Mouse (Mus musculus) T-cell, adult 2 months (primary cell): ENCODE measurements around the gene Fam8a1.

ENCODE experiments used
- DNase-seq: peaks from one replicate; pipeline ENCODE4 v3.0.0; 2022; ENCODE audit warnings: low spot score

Fam8a1 gene

DNA sequence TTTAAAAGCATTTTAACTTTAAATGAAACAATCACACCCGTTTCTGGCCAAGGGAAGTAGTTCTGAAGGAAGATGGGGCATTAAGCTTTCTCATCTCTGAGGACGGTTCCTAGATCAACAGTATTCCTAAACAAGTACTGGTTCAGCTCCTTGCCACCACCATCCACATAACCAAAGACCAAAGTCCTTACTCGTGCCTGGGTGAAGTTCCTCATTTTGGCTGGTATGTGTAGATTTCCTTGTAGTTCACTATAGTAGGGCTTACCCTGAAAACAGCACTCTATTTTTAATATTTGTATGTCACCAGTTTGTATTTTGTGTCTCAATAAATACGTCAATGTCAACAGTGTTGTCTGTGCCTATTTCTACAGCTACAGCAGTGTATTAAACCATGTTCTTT, 8.4 kb downstream of the Fam8a1 start:
- no peak for DNase-seq

DNA sequence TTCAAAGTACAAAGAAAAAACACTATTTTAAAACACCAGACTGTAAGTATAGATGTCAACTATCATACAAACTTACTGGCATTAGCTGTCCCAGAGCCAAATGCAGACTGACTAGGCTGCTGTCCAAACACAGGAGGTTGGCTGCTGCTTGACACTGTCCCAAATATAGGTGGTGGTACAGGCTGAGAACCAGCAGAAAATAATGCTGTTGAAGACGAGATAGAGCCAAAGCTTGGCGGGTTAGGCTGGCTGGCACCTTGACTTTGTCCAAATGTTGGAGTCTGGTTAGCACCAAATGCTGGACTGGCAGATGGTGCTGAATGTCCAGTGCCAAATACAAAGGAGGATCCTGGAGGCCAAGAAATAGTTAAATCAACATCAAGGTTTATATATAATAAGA, 13.6 kb downstream of the Fam8a1 start:
- DNase-seq, result no peak

- DNase-seq, result no peak
Observed at GRCm38 (mm10) chr13:46683370-46683769, 14.0 kb downstream of the Fam8a1 start.

- peak; percentile 75 for DNase-seq
Observed at GRCm38 (mm10) chr13:46690559-46691241, 21.4 kb downstream of the Fam8a1 start.

- no peak for DNase-seq
Observed at GRCm38 (mm10) chr13:46695296-46695908, 26.1 kb downstream of the Fam8a1 start.

DNA sequence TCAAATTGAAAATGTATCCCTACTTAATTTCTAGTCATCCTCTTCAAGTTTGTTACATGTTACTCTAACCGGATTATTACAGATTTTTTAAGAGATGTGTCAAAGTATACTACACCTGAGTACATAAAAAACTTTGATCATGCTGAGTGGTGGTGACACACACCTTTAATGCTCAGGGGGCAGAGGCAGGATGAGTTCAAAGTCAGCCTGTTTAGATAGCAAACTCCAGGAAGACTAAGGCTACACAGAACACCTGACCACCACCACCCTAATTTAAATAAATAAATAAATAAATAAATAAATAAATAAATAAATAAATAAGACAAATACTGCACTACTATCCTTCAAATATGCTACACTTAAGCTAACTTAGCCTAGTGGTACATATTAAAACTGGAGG, 26.6 kb downstream of the Fam8a1 start:
- no peak for DNase-seq

GRCm38 (mm10) chr13:46696788-46697187, 27.5 kb downstream of the Fam8a1 start:
- no peak for DNase-seq

- DNase-seq, result no peak
Observed at GRCm38 (mm10) chr13:46699372-46699771, 30.1 kb downstream of the Fam8a1 start.

GRCm38 (mm10) chr13:46701486-46701885, 32.2 kb downstream of the Fam8a1 start:
- DNase-seq, result no peak

DNA sequence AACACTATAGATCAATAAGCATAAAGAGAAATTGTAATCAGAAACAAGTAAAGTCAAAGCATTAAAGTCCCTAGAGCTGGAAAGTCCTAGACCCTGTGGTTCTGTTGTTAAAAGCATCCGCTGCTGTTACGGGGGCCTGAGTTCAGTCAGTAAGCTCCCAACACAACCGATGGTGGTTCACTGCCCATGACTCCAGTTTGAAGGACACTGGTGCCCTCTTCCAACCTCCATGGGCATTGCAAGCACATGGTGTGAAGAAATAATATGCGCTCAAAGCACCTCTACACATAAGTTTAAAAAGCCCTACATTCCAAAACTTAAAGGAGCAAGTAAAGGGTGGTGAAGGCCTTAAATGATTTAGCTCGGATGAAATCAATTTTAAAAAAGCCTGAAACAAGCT, 33.8 kb downstream of the Fam8a1 start:
- peak; percentile 48 for DNase-seq

- no peak for DNase-seq
Observed at GRCm38 (mm10) chr13:46713486-46713885, 44.2 kb downstream of the Fam8a1 start.

DNA sequence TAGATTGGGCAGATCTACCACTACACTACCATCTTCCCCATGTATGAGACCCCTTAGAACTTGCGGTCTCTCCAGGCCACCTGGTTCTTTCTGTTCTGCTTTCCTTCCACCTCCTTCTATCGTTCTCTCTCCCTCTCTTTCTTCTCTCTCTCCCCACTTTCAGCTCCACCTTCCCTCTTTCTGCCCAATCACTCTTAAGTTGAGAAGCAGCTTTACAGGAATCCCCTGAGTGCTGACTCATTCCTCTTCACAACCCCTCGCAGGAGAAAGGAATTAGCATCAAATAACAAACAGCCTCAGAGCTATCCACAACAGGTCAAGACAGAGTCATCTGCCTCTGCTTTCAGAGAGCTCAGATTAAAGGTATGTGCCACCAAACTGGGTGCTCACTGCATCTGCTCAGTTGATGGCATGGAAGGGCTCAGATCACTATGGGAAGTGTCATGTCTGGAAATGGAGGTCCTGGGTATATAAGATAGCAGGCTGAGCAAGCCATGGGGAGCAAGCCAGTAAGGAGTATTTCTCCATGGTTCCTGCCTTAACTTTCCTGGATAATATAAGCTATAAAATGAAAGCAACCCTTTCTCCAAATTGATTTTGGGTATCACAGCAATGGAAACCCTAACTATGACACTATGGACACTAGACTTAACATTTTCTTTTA, 46.8 kb downstream of the Fam8a1 start:
- DNase-seq, result no peak

- no peak for DNase-seq
Observed at GRCm38 (mm10) chr13:46718893-46719400, 49.6 kb downstream of the Fam8a1 start.

GRCm38 (mm10) chr13:46721009-46721408, 51.7 kb downstream of the Fam8a1 start:
- no peak for DNase-seq

DNA sequence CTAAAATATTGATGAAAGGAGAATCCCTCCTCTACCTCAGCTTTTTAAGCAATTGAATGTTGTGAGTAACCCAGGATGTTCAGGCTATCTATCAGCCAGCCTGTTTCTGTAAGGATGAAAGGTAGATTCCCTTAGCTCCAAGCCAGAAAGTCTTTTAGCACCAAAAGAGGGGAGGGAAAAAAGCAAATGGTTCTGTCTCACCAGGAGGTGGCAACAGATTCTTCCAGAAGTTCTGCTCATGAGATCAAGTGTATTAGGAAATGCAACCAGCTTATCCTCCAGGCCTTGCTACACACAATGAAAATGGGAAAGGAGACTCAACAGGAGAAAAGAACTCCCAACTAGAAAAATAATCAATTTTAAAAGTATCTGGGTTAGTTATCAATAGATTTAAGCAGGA, 55.0 kb downstream of the Fam8a1 start:
- peak; percentile 24 for DNase-seq

DNA sequence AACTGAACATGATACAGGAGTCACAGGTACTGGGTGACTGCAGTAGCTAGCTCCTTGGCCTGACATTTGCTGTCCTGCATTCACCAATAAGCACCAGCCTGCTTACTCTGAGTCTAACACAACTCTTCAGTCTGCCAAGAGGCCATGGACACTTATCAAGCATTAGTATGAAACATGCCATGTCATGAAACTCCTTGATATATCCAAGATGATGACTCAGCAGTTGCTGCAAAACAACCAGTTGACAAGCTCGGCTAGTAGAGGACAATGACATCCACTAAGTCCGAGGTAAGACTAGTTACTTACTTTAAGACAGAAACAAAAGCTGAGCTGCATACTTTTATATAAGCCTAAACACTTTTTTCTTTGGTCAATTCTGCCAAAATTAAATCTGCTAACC, 55.9 kb downstream of the Fam8a1 start:
- DNase-seq, result no peak

- DNase-seq, result peak; percentile 23
Observed at GRCm38 (mm10) chr13:46726288-46727037, 57.1 kb downstream of the Fam8a1 start.

DNA sequence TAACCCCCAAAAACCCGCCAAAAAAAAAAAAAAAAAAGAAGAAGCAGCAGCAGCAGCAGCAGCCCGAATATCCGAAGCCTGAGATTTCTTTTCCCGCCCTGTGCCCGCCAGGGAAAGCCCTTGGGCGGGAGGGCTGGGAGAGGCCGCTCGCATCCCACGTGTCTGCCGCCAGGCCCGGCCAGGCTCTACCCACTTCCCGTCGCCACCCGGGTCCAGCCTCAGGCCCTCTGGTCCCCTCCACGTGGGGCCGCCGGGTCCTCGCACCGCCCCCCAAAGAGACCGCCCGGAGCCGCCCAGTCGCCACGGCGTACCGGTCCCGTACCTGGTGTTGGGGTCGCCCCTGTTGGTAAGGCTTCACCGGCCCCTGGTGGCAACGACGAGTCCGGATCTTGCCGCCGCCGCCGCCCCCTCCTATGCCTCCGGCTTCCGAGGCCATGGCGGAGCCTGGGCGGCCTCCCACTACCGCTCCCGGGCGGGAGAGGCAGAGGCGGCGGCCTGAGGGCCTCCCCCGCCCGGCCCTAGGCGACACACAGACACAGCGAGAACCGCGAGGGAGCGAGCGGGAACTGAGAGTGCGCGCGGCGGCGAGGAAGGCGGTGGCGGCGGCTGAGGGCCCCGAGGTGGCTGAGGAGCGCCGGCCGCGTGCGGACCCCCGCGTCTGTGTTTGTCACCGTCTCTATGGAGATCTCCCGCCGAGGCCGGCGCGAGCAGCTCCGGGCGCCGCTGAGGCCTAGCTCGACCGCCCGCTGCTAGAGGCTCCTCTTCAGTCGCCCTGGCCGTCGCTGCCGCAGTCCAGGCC, 57.9 kb downstream of the Fam8a1 start:
- peak; percentile 75 for DNase-seq
